Mouse (Mus musculus) liver, embryonic 11.5 days (tissue): ENCODE results near the gene Xylt2. TPM values are rescaled to one million over a fixed set of nuclear protein-coding genes. Genes with fewer than 3 reads are reported as not detected.

ENCODE experiments used
- ATAC-seq: fragments of 200-750 bp; cut with Nextera tagmentation; replicated peaks from 2 replicates; pipeline ENCODE4 v1.8.0; 2017; ENCODE audit warnings: moderate number of reproducible peaks, mild to moderate bottlenecking, moderate TSS enrichment, moderate library complexity; ENCODE audit not compliant: low FRiP score
- DNase-seq: peaks from one replicate; pipeline ENCODE4 v3.0.0-alpha.2; 2017; ENCODE audit warnings: low spot score
- H3K27ac ChIP-seq: fragments of 300-500 bp; sonication (generic); 2 replicates; pipeline ENCODE4 v1.5.1; 2014; ENCODE audit warnings: mild to moderate bottlenecking, low read depth, low read length, control low read depth
- H3K27me3 ChIP-seq: fragments of 300-500 bp; sonication (generic); replicated peaks from 2 replicates; pipeline ENCODE4 v1.6.1; 2014; ENCODE audit warnings: low read length, mixed read lengths; ENCODE audit not compliant: control insufficient read depth, insufficient read depth
- H3K36me3 ChIP-seq: fragments of 300-500 bp; sonication (generic); 2 replicates; pipeline ENCODE4 v1.6.1; 2014; ENCODE audit warnings: mild to moderate bottlenecking, low read length, moderate library complexity, mixed read lengths; ENCODE audit not compliant: control insufficient read depth, insufficient read depth
- H3K4me1 ChIP-seq: fragments of 300-500 bp; sonication (generic); replicated peaks from 2 replicates; pipeline ENCODE4 v1.6.1; 2014; ENCODE audit warnings: low read length, mixed read lengths; ENCODE audit not compliant: control insufficient read depth, insufficient read depth
- H3K4me2 ChIP-seq: fragments of 300-500 bp; sonication (generic); 2 replicates; pipeline ENCODE4 v1.6.1; 2014; ENCODE audit warnings: mild to moderate bottlenecking, control low read depth, moderate library complexity
- H3K4me3 ChIP-seq: fragments of 300-500 bp; sonication (generic); 2 replicates; pipeline ENCODE4 v1.5.1; 2014; ENCODE audit warnings: low read depth, low read length, control low read depth
- H3K9ac ChIP-seq: fragments of 300-500 bp; sonication (generic); 2 replicates; pipeline ENCODE4 v1.6.1; 2014; ENCODE audit warnings: low read depth, low read length, control low read depth
- H3K9me3 ChIP-seq: fragments of 300-500 bp; sonication (generic); 2 replicates; pipeline ENCODE4 v1.6.1; 2016; ENCODE audit warnings: low read length, inconsistent platforms, mixed read lengths; ENCODE audit not compliant: control insufficient read depth
- WGBS: fragments of 180-500 bp; shearing (Covaris S2); extraction: QIAGEN DNeasy Blood & Tissue Kit; methylation state at CpG from one replicate; pipeline ENCODE4 v1.1.7; 2014; 5-methylcytosine and 5-hydroxymethylcytosine counted together
- polyA plus RNA-seq: library from polyadenylated mRNA; unstranded; fragments of >200 nt; fragmentation: Nextera tagmentation; extraction: Ambion mirVana; gene quantifications from 2 replicates; pipeline ENCODE4 v1.2.1, GENCODE M21; 2014

The Xylt2 gene
- polyA plus RNA-seq, 1 experiment from 2014 or later = 10.5 TPM

GRCm38 (mm10) chr11:94631969-94632368, 45.3 kb downstream of the Xylt2 start:
- DNase-seq (no peak), ATAC-seq (no peak)
- WGBS = 95% methylated on average over 5 of the region's 5 CpGs
- Histone ChIP-seq H3K27ac (no peak overlapping the region), H3K36me3 (peaks cover 37% of the 10 kb centered on the region), H3K4me2 (no peak overlapping the region), H3K27me3 (no peaks in the 10 kb centered on the region), H3K4me1 (peaks cover 5% of the 10 kb centered on the region), H3K9me3 (no peaks in the 10 kb centered on the region), H3K4me3 (no peak overlapping the region), H3K9ac (no peak overlapping the region)

GRCm38 (mm10) chr11:94630199-94631011, 46.9 kb downstream of the Xylt2 start:
- H3K4me1 ChIP-seq = peaks cover 5% of the 10 kb centered on the region
- peaks cover 27% of the 10 kb centered on the region for H3K36me3 ChIP-seq
- peak overlapping the region; percentile 99 for H3K4me3 ChIP-seq
- H3K27me3 ChIP-seq = no peaks in the 10 kb centered on the region
- H3K9ac ChIP-seq = peak overlapping the region; percentile 96
- no peaks in the 10 kb centered on the region for H3K9me3 ChIP-seq
- 0 out of 2 replicates have a peak, but pooled peaks have one; percentile 9 for ATAC-seq
- peak; percentile 52 for DNase-seq
- H3K4me2 ChIP-seq = peak overlapping the region; percentile 96
- H3K27ac ChIP-seq = peak overlapping the region; percentile 71
- WGBS = 10% methylated on average over 26 of the region's 26 CpGs

- Histone ChIP-seq H3K4me1 (peaks cover 5% of the 10 kb centered on the region), H3K36me3 (peaks cover 21% of the 10 kb centered on the region), H3K27me3 (no peaks in the 10 kb centered on the region), H3K4me3 (peak overlapping the region; percentile 99), H3K9me3 (no peaks in the 10 kb centered on the region), H3K9ac (peak overlapping the region; percentile 96), H3K27ac (peak overlapping the region; percentile 71), H3K4me2 (peak overlapping the region; percentile 96)
- ATAC-seq (peak; percentile 71), DNase-seq (no peak)
- WGBS = 0% methylated on average over 28 of the region's 28 CpGs
Measured at GRCm38 (mm10) chr11:94629884-94630198, 47.5 kb downstream of the Xylt2 start.

GRCm38 (mm10) chr11:94629199-94629883, 48.0 kb downstream of the Xylt2 start, which contains the start of gene Lrrc59:
TSS of gene Lrrc59 (plus strand) at chr11:94629767.
- peak within 1 kb of the TSS; percentile 99 for H3K4me3 ChIP-seq
- peak within 1 kb of the TSS; percentile 71 for H3K27ac ChIP-seq
- 2% methylated on average over 41 of the region's 41 CpGs for WGBS
- H3K9me3 ChIP-seq = no peaks in the 10 kb centered on the region
- ATAC-seq (peak; percentile 97), DNase-seq (peak; percentile 95)
- peak within 1 kb of the TSS; percentile 96 for H3K9ac ChIP-seq
- H3K4me1 ChIP-seq = peaks cover 5% of the 10 kb centered on the region
- H3K27me3 ChIP-seq = no peaks in the 10 kb centered on the region
- H3K36me3 ChIP-seq = peaks cover 17% of the 10 kb centered on the region
- peak within 1 kb of the TSS; percentile 96 for H3K4me2 ChIP-seq

- ATAC-seq (no peak), DNase-seq (no peak)
- no peak overlapping the region for H3K9ac ChIP-seq
- H3K9me3 ChIP-seq = no peaks in the 10 kb centered on the region
- H3K4me2 ChIP-seq = no peak overlapping the region
- no peaks in the 10 kb centered on the region for H3K4me1 ChIP-seq
- no peaks in the 10 kb centered on the region for H3K36me3 ChIP-seq
- no peak overlapping the region for H3K4me3 ChIP-seq
- no peak overlapping the region for H3K27ac ChIP-seq
- WGBS = 66% methylated on average over 2 of the region's 2 CpGs
- no peaks in the 10 kb centered on the region for H3K27me3 ChIP-seq
Measured at GRCm38 (mm10) chr11:94622162-94622561, 55.2 kb downstream of the Xylt2 start.

- no peak for ATAC-seq
- Histone ChIP-seq H3K27me3 (no peaks in the 10 kb centered on the region), H3K9me3 (no peaks in the 10 kb centered on the region), H3K27ac (no peak overlapping the region), H3K4me2 (no peak overlapping the region), H3K36me3 (no peaks in the 10 kb centered on the region), H3K4me1 (no peaks in the 10 kb centered on the region), H3K9ac (no peak overlapping the region), H3K4me3 (no peak overlapping the region)
- no peak for DNase-seq
Measured at GRCm38 (mm10) chr11:94621458-94621852, 55.9 kb downstream of the Xylt2 start.

GRCm38 (mm10) chr11:94620766-94621457, 56.4 kb downstream of the Xylt2 start:
- Histone ChIP-seq H3K4me3 (no peak overlapping the region), H3K27me3 (no peaks in the 10 kb centered on the region), H3K9me3 (no peaks in the 10 kb centered on the region), H3K36me3 (no peaks in the 10 kb centered on the region), H3K4me1 (no peaks in the 10 kb centered on the region), H3K4me2 (no peak overlapping the region), H3K27ac (no peak overlapping the region), H3K9ac (no peak overlapping the region)
- DNase-seq (no peak), ATAC-seq (no peak)
- WGBS = 63% methylated on average over 6 of the region's 6 CpGs

- no peak for ATAC-seq
- Histone ChIP-seq H3K27me3 (peaks cover 2% of the 10 kb centered on the region; the same call in 1 of the 2 replicates), H3K9me3 (no peaks in the 10 kb centered on the region), H3K4me3 (no peak overlapping the region), H3K36me3 (no peaks in the 10 kb centered on the region), H3K9ac (no peak overlapping the region), H3K4me1 (no peaks in the 10 kb centered on the region), H3K4me2 (no peak overlapping the region), H3K27ac (no peak overlapping the region)
- no peak for DNase-seq
- WGBS = 84% methylated on average over 2 of the region's 2 CpGs
Measured at GRCm38 (mm10) chr11:94617646-94618045, 59.7 kb downstream of the Xylt2 start.
